Mouse (Mus musculus): ENCODE results near the gene Aldh16a1.
A peak's percentile ranks its signal among the peaks of the same experiment; 100 is the strongest.

The Aldh16a1 gene

GRCm38 (mm10) chr7:45154096-45154992, at the start of gene Aldh16a1, which contains the start of gene Pih1d1:
Gene Aldh16a1 (minus strand): TSS chr7:45154584.
Gene Pih1d1 (plus strand): TSS chr7:45154303.
- DNase-seq, result peak; percentile 99

GRCm38 (mm10) chr7:45202654-45203053, 48.3 kb upstream of the Aldh16a1 start:
- DNase-seq, result no peak

GRCm38 (mm10) chr7:45198961-45199360, 44.6 kb upstream of the Aldh16a1 start:
- DNase-seq, result no peak

GRCm38 (mm10) chr7:45198435-45198834, 44.1 kb upstream of the Aldh16a1 start:
- DNase-seq, result peak; percentile 84

GRCm38 (mm10) chr7:45196994-45197393, 42.6 kb upstream of the Aldh16a1 start:
- DNase-seq, result no peak

GRCm38 (mm10) chr7:45196176-45196535, 41.8 kb upstream of the Aldh16a1 start:
- no peak for DNase-seq

- DNase-seq, result no peak
Measured at GRCm38 (mm10) chr7:45195341-45196175, 41.2 kb upstream of the Aldh16a1 start.

GRCm38 (mm10) chr7:45193871-45194785, 39.7 kb upstream of the Aldh16a1 start:
- DNase-seq, result no peak

GRCm38 (mm10) chr7:45193406-45193805, 39.0 kb upstream of the Aldh16a1 start:
- no peak for DNase-seq

- no peak for DNase-seq
Measured at GRCm38 (mm10) chr7:45192585-45193310, 38.4 kb upstream of the Aldh16a1 start.

- DNase-seq, result no peak
Measured at GRCm38 (mm10) chr7:45191803-45192363, 37.5 kb upstream of the Aldh16a1 start.

- DNase-seq, result no peak
Measured at GRCm38 (mm10) chr7:45191161-45191560, 36.8 kb upstream of the Aldh16a1 start.

- no peak for DNase-seq
Measured at GRCm38 (mm10) chr7:45190186-45190585, 35.8 kb upstream of the Aldh16a1 start.

GRCm38 (mm10) chr7:45189600-45189999, 35.2 kb upstream of the Aldh16a1 start:
- no peak for DNase-seq

GRCm38 (mm10) chr7:45185921-45186320, 31.5 kb upstream of the Aldh16a1 start:
- no peak for DNase-seq

GRCm38 (mm10) chr7:45183672-45184071, 29.3 kb upstream of the Aldh16a1 start:
- DNase-seq, result no peak

- DNase-seq, result peak; percentile 41
Measured at GRCm38 (mm10) chr7:45182606-45183005, 28.2 kb upstream of the Aldh16a1 start.

GRCm38 (mm10) chr7:45182199-45182601, 27.8 kb upstream of the Aldh16a1 start:
- DNase-seq, result peak; percentile 93

- DNase-seq, result no peak
Measured at GRCm38 (mm10) chr7:45181540-45181939, 27.2 kb upstream of the Aldh16a1 start.

- DNase-seq, result no peak
Measured at GRCm38 (mm10) chr7:45180896-45181477, 26.6 kb upstream of the Aldh16a1 start, which contains the start of gene Pth2. Gene Pth2 (plus strand): TSS chr7:45180995.

GRCm38 (mm10) chr7:45179469-45179868, 25.1 kb upstream of the Aldh16a1 start, which contains the start of gene Gfy:
Gene Gfy (minus strand): TSS chr7:45179569.
- no peak for DNase-seq

All from kidney, postnatal 14 days (tissue).